Mouse (Mus musculus): ENCODE data around the gene Fstl4.

DNA sequence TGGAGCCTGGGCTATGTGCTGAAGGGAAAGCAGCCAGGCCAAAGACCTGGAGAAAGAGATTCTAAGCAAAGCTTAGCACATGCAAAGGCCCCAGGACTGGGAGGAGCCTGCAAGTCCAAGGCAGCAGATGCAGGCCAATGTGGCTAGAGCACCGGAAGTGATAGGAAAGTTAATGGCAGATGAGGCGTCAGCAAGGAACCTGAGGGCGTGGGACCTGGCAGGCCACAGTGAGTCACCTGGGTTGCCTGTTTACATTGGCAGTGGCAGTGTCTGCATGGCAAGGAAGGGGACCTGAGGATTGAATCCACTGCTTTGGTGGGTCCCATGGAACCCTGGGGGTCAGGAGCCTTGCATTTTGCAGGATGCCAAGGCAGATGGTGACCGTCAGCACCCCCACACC is 267.3 kb downstream of the Fstl4 start:
- TF ChIP-seq GATA1 (IDR thresholded peaks at IDR 0.05; ENCODE audit: borderline replicate concordance, low read length) (no peak), FLI1 (IDR thresholded peaks at IDR 0.05; ENCODE audit: low read length) (no peak)

Measured in megakaryocyte, embryonic 14.5 days (primary cell).